Comparison of ENCODE assay signal across 14 mouse cellular contexts in the genomic region with DNA sequence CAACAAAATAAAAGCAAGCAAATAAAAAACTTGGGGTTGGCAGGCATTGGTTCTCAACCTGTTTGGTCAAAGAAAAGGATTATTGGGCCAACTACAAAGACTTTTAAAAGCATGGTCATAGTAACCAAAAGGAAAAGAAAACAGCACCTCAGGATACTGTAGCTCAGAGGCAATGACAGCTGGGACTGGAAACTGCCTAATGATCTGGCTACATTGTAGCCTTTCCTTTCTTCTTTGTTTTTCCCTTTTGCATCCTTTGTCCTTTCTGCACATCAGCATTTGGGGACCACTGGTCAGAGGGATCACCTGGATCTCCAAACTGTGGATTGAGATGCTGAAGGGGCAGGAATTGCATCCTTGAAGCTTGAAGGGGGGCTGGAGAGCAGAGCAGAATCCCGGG. TPM values are rescaled to one million over a fixed set of nuclear protein-coding genes. Genes with fewer than 3 reads are reported as not detected.
A peak's percentile ranks its signal among the peaks of the same experiment; 100 is the strongest.
DNase-seq lines count a peak whose midpoint lies in the region; ATAC-seq and TF ChIP-seq lines count a peak whose summit lies in the region.
"Had no signal": no experiment of that assay in that cellular context is flagged by ENCODE, and none has a peak within 500 bp of the region (broad histone marks: within the 10 kb centered on the region; RNA-seq: fewer than 3 reads in every experiment).

No protein-coding gene starts in this region.

- 4% methylated on average over 1 of the region's 1 CpGs for WGBS in kidney, embryonic 15.5 days
- 4% methylated on average over 1 of the region's 1 CpGs for WGBS in forebrain, embryonic 14.5 days
- 0% methylated on average over 1 of the region's 1 CpGs for WGBS in hindbrain, embryonic 15.5 days

- no peaks in the 10 kb centered on the region for H3K9me3 ChIP-seq in kidney, embryonic 15.5 days (replicated peaks)
- H3K9me3 ChIP-seq in forebrain, embryonic 14.5 days (replicated peaks; ENCODE audit: control insufficient read depth, low read length): no peaks in the 10 kb centered on the region
- no peaks in the 10 kb centered on the region for H3K9me3 ChIP-seq in hindbrain, embryonic 15.5 days

- H3K4me3 ChIP-seq in kidney, embryonic 15.5 days (replicated peaks): no peak overlapping the region
- H3K4me3 ChIP-seq in forebrain, embryonic 14.5 days (ENCODE audit: low read depth, low read length): no peak overlapping the region
- no peak overlapping the region for H3K4me3 ChIP-seq in hindbrain, embryonic 15.5 days
- no peak overlapping the region for H3K4me3 ChIP-seq in myocyte
- H3K4me3 ChIP-seq: gastrocnemius, adult 2 months had no signal

- no peaks in the 10 kb centered on the region for H3K36me3 ChIP-seq in kidney, embryonic 15.5 days
- 0 out of 2 replicates have a peak, but pooled peaks cover 17% of the 10 kb centered on the region for H3K36me3 ChIP-seq in forebrain, embryonic 14.5 days (ENCODE audit: control insufficient read depth, insufficient read depth, low read length)
- no peaks in the 10 kb centered on the region for H3K36me3 ChIP-seq in hindbrain, embryonic 15.5 days
- H3K36me3 ChIP-seq in myocyte (ENCODE audit: control insufficient read depth, insufficient read depth): no peaks in the 10 kb centered on the region

- no peak overlapping the region for H3K27ac ChIP-seq in kidney, embryonic 15.5 days
- H3K27ac ChIP-seq in forebrain, embryonic 14.5 days (ENCODE audit: low read depth, low read length): peak overlapping the region; percentile 49
- H3K27ac ChIP-seq in hindbrain, embryonic 15.5 days (replicated peaks): peak overlapping the region; percentile 71
- H3K27ac ChIP-seq: gastrocnemius, adult 2 months had no signal

- no peak overlapping the region for H3ac ChIP-seq in myocyte (ENCODE audit: control insufficient read depth, insufficient read length)

- peaks cover 29% of the 10 kb centered on the region for H3K4me1 ChIP-seq in kidney, embryonic 15.5 days
- H3K4me1 ChIP-seq in forebrain, embryonic 14.5 days (ENCODE audit: control insufficient read depth, insufficient read depth, low read length): peaks cover 54% of the 10 kb centered on the region
- H3K4me1 ChIP-seq in hindbrain, embryonic 15.5 days (replicated peaks): peaks cover 76% of the 10 kb centered on the region

- peak overlapping the region; percentile 10; the same call in 1 of the 2 replicates for H3K4me2 ChIP-seq in kidney, embryonic 15.5 days
- peak overlapping the region; percentile 2 for H3K4me2 ChIP-seq in forebrain, embryonic 14.5 days (ENCODE audit: low read length)
- peak overlapping the region; percentile 24 for H3K4me2 ChIP-seq in hindbrain, embryonic 15.5 days
- H3K4me2 ChIP-seq in myocyte (ENCODE audit: low read depth): peak overlapping the region; percentile 45

- no peak for ATAC-seq in kidney, embryonic 15.5 days (replicated peaks; ENCODE audit: low FRiP score)
- ATAC-seq in forebrain, embryonic 14.5 days: no peak
- ATAC-seq in hindbrain, embryonic 15.5 days (ENCODE audit: low FRiP score, low read depth): no peak

- no peak for TF ChIP-seq POLR2A in myocyte (IDR thresholded peaks at IDR 0.05; ENCODE audit: insufficient read length, low read depth)

- H3K27me3 ChIP-seq in kidney, embryonic 15.5 days: peaks cover 7% of the 10 kb centered on the region; the same call in 1 of the 2 replicates
- no peaks in the 10 kb centered on the region for H3K27me3 ChIP-seq in forebrain, embryonic 14.5 days (replicated peaks; ENCODE audit: control insufficient read depth, insufficient read depth, low read length)
- H3K27me3 ChIP-seq in hindbrain, embryonic 15.5 days: no peaks in the 10 kb centered on the region
- no peaks in the 10 kb centered on the region for H3K27me3 ChIP-seq in myocyte (ENCODE audit: control insufficient read depth, insufficient read depth, insufficient read length)

- no peak overlapping the region for H3K9ac ChIP-seq in kidney, embryonic 15.5 days
- peak overlapping the region; percentile 37 for H3K9ac ChIP-seq in forebrain, embryonic 14.5 days (ENCODE audit: low read length)
- peak overlapping the region; percentile 28; the same call in 1 of the 2 replicates for H3K9ac ChIP-seq in hindbrain, embryonic 15.5 days

- H3K79me2 ChIP-seq in myocyte (ENCODE audit: control insufficient read depth, insufficient read depth): no peaks in the 10 kb centered on the region

- DNase-seq in kidney, postnatal 25 days: no peak
- no peak for DNase-seq in forebrain, embryonic 14.5 days (ENCODE audit: low spot score)
- no peak for DNase-seq in embryo, embryonic 10 days (ENCODE audit: low spot score)
- DNase-seq in right cerebral cortex, adult 2 months (ENCODE audit: low spot score in 2 of 2): no peak
- DNase-seq in cerebellum, postnatal 36 days: no peak
- DNase-seq: adrenal gland, postnatal 10 days; cerebellum, adult 9-10 months; gastrocnemius, adult 2 months; heart, adult 18-20 months; lung, adult 2 months; right cerebral cortex, adult 18-20 months had no signal

TF ChIP-seq in myocyte, 11 proteins besides CTCF, POLR2A, EP300 and RAD21:
- TF ChIP-seq E2F4 (IDR thresholded peaks at IDR 0.05; ENCODE audit: insufficient read depth) (no peak), USF1 (IDR thresholded peaks at IDR 0.05; ENCODE audit: low read depth) (no peak), TCF3 (IDR thresholded peaks at IDR 0.05; ENCODE audit: insufficient read length, low read depth) (no peak), MYOG (IDR thresholded peaks at IDR 0.05; ENCODE audit: control insufficient read depth in 1 of 3, insufficient read depth in 1 of 3, insufficient read length in 2 of 3, low read depth in 2 of 3) (no peak), SRF (IDR thresholded peaks at IDR 0.05; ENCODE audit: control insufficient read depth, insufficient read length, low read depth) (no peak), CEBPB (IDR thresholded peaks at IDR 0.05; ENCODE audit: insufficient read depth, poor library complexity, severe bottlenecking) (no peak), REST (IDR thresholded peaks at IDR 0.05; ENCODE audit: insufficient read depth, insufficient read length) (no peak), POLR2AphosphoS2 (IDR thresholded peaks at IDR 0.05; ENCODE audit: insufficient read length, low read depth) (no peak), TCF12 (IDR thresholded peaks at IDR 0.05; ENCODE audit: insufficient read depth, poor library complexity, severe bottlenecking) (no peak), MAX (IDR thresholded peaks at IDR 0.05; ENCODE audit: low read depth) (no peak), MYOD1 (IDR thresholded peaks at IDR 0.05; ENCODE audit: control insufficient read depth in 1 of 3, insufficient read length in 2 of 3, low read depth in 2 of 3) (no peak)

RNA-seq across cellular contexts. Expression of a gene that starts 7.1 kb away (rescaled TPM):
- polyA plus RNA-seq in kidney, embryonic 15.5 days (2015; fragmentation: Nextera tagmentation; extraction: Ambion mirVana): 10.3 and 11.7 TPM in 2 replicates
- polyA plus RNA-seq in forebrain, embryonic 14.5 days (2014; fragmentation: Nextera tagmentation; extraction: Ambion mirVana): 72.5 and 92.1 TPM in 2 replicates
- 75.5 and 102 TPM in 2 replicates for polyA plus RNA-seq in hindbrain, embryonic 15.5 days (2015; fragmentation: Nextera tagmentation; extraction: Ambion mirVana)
- polyA plus RNA-seq in myocyte (2012; fragmentation: generic; extraction: Trizol): 3.9 TPM
